Mouse (Mus musculus) mesoderm, embryonic 11.5 days (tissue): Measurements from ENCODE around the gene Traf3ip1.

Experiments
- DNase-seq: peaks from one replicate; pipeline ENCODE4 v3.0.0-alpha.2; 2012; ENCODE audit warnings: low read depth, low spot score

The Traf3ip1 gene

DNA sequence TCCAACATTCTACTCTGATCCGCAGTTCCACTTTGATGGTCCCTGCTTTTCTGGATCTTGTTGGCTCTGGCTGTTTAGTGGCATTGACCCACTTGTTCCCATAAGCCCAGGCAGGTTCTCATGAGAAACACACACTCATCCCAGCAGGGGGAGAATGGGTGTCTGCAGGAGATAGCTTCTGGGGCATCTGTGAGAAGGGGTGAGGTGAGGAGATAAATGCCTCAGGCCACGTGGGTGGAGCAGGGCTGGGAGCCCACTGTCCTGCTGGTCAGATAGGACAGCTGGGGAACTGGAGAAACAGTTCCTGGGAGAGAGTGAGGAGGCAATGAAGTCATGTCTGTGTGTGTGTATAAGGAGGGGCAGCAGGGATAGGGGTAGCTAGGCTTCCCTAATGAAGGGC, 39.0 kb downstream of the Traf3ip1 start:
- no peak for DNase-seq

DNA sequence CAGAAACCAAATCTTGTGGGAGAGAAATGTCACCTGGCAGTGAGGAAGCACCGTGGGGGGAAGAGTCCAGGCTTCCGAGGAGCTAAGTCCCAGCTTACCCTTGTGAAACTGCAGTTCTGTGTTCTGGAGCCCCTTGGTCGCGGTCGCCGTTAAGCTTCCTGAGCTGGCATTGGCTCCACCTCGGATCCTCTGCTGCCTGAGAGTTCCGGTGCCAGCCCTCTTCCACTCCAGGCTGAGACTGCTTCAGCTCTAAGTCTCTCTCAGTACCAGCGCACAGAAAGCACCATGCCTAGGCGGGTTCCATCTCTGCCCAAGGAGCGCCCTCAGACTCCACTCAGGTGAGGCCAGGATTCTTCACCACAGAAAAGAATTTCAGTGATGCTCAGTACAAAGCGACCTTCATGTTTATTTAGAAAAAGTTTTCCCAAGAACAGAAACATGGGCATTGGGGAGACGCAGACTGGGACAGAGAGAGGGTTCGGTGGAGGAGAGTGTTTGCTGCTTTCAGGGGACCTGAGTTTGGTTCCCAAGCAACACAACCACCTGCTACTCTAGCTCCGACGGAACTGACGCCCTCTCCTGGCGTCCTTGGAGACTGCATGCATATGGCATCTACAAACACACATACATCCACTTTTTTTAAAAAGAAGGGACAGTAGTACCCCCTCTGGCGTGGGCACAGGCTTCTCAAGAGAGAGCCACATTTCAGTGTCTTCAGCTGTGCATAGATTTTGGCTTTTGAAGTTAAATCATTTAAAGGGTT, 39.7 kb downstream of the Traf3ip1 start:
- DNase-seq, result peak; percentile 20

DNA sequence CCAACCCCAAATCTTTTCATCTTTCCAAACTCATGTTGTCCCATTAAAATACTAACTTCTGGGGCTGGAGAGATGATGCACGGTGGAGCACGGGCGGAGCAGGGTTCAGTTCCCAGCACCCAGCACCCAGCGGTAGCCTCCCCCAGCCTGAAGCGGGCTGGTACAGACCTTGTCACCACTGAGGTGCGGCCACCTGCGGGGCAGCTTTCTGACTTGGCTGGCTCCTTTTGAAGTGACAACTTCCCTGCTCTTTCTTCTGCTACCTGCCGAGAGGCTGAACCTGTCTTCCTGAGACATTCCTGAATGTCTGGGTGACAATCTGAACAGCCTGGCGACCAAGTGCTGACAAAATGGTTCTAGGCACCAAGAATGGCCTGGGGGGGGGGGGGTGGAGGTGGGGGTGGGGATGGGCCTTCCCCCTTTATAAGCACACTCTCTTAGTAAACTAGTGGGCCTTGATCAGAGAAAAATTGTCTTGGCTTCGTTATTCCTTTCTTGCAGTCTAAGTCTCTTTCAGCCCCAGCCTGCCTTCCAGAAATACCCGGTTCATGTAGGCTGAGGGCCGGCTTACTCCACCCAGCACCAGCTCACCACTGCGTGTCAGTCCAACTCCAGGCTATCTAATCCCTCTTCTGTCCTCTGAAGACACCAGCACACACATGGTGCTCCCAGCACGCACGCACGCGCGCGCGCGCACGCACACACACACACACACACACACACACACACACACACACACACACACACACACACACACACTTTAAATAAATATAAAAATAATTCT, 43.5 kb downstream of the Traf3ip1 start:
- DNase-seq, result no peak

DNA sequence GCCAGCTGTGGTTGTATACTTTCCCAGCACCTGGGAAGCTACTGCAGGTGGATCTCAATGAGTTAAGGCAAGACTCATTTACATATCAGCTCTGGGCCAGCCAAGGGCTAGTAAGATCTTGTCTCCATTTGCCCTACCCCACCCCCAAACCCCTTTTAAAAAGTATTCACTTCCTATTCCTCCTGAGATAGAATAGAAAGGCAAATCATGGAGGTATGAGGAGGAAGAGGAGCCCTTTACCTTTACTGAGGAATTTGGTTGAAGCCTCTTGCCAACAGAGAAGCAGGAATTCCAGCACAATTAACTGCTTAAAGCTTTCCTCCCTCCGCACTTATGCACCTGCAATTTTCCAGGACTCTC, 44.1 kb downstream of the Traf3ip1 start:
- DNase-seq, result no peak

DNA sequence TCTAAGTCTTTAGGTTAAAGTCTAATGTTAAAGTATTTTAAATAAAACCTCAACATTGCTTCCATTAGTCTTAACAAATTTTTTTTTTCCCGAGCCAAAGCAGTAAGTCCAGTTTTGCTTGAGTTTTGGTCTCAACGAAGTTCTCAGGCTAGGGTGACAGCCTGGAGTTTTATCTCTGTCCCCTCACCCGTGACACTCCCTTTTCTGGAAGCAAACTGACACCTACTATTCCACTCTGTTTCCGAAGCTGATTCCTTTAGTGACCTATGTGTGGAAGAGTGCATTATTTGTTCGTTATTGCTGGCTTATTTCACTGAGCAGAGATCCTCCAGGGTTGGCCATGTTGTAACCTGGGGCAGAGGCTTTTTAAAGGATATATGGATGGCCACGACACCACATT, 44.8 kb downstream of the Traf3ip1 start:
- no peak for DNase-seq

DNA sequence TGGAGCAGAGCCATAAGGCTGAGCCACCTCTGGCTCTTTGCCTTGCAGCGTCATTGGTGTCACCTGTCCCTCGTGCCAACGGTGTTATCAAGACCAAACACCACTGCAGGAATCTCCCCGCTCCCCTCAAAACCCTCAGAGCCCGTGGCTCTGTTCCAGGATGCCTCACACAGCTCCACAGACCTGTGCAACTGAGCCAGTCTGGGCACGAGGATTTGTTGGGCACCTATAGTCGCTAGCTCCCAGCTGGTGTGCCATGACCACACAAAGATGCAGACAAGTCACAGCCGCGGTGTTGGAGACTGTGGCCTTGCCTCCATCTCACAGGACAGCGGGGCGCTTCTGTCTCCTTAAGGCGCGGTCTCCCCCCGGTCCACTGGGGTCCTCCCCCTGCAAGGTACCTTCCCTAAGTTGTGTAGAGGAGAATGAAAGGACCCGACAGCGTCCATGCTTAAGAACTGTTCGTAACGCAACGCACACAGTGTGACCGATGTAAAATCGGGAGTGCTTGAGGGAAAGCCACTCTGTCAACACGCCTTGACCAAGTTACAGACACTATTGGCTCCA, 45.3 kb downstream of the Traf3ip1 start:
- DNase-seq, result no peak

DNA sequence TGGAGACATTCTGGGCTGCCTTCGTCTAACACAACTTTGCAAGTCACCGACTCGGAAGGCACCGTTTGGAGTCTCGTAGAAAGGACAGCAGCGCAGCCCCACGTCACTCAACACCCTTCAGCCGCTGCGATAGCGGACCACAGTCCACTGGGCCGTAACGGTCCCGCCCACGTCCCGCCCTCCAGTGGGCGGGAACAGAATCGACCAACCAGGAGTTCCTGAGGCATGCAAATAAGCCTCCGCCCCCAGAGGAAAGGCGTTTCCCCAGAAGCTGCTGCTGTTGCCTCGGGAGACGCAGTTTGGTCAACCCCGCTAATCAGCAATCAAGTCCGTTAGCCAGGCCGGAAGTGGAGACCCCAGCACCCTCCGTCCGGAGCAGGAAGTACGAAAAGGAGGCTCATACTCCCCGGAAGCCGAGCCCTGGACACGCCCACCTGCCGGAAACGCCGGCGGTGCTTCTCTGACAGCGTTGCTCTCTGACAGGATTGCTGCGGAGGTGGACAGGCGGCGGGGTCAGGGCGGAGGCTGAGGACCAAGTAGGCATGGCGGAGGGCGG, 45.9 kb downstream of the Traf3ip1 start, which contains the start of gene Asb1:
Gene Asb1 (plus strand): TSS at position 274 of the 556 bp plus-strand sequence.
- peak; percentile 98 for DNase-seq

DNA sequence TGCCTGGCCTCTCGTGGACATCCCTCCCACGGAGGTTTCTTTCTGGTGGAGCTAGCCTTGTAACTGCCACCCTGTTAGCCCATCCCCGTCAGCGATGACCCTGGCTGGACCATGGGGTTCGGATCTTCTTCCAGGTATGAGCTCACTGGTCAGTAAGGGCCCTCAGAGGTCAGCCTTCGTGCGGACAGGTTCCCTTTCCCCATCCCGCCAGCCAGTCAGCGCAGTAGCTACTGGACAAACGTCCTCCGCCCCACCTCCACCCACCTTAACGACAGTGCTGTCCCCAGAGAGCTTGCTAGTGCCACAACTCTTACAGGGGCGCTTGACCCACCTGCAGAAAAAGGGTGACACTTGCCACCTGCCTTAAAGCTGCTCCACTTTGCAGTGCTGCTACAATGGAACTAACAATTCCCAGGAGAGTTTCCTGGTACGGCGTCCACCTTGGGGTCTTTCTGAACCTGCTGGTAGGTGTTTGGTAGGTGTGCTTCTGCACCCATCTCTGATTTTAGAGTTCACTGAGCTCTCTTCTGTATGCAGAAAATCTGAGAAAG, 46.7 kb downstream of the Traf3ip1 start:
- DNase-seq, result no peak

DNA sequence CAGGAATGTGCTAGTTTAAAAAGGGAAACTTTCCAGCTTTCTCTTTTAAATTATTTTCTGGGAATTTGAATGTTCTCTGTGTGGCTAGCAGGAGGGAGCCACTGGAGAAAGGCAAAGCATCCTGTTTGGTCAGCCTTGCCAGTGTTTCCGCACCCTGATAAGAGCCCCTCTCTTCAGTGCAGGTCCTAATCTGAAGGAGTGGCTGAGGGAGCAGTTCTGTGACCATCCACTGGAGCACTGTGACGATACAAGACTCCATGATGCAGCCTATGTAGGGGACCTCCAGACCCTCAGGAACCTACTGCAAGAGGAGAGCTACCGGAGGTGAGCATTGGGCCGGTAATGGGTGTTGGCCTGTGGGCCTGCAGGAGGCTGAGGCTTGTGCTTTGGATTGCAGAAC, 49.5 kb downstream of the Traf3ip1 start:
- no peak for DNase-seq

DNA sequence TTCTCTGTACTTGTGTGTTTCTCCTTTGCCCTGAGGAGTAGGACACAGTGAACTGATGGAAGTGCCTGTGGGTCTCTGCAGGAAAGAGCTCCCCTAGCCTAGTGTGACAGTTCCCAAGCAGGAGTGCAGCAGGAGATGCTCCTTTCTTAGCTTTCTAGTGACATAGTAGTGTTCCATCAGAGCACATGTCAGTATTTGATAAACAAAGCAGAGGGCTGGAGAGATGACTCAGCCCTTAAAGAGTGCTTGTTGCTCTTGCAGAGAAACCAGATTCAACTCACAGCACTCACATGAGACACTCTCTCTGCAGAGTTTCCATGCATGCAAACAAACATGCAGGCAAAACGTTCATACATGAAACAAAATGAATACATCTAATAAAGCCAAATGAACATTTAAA, 50.8 kb downstream of the Traf3ip1 start:
- no peak for DNase-seq

DNA sequence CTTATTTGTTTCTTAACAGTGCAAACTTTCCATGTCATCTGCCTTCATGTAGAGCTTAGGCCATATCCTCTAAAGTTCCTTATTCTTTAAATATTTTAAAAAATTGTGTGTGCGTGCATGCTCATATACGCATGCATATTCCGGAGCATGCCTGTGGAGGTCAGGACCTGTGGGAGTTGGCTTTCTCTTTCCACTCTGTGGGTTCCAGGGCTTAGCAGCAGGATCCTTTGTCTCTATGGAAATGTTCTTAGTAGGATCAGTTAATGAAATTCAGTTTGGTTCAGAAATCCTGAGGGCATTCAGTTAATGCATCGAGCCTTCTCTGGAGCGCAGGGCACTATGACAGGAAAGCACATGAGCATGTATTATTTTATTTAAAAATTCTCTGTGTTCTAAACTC, 53.1 kb downstream of the Traf3ip1 start:
- peak; percentile 20 for DNase-seq

DNA sequence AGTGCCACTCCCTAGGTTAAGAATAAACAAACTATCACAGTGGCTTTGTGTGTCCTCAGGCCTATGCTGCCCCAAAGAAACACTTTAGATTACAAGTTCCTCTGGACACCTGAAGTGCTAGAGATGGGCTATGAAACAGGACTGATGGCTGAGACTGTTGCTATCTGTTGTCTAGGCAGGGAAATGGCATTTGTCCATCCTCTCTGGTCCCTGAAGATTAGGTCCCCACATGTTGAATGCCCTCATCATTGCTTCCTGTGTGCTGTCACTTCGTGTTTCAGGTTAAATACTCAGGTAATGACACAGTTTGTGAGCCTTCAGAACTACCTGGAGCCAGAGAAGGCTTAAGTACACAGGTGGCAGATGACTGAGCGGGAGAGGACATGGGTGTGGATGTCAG, 54.6 kb downstream of the Traf3ip1 start:
- no peak for DNase-seq

DNA sequence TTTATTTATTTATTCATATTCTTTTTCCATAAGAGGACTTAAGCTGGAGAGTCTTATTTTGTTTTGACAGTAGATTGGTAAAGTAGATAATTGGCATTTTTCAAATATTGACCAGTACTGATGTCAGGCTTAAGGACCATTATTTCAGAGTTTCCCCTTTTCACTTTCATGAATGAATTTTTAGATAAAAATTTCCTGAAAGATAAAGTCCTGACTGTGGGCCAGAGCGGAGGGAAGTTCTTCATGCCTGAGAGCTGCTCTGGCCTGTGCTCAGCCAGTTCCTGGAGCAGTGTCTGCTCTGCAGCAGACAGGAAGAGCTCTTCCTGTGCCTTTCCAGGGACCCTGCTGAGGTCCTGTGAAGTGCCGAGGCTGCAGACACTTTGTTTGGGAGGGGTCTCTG, 62.7 kb downstream of the Traf3ip1 start:
- DNase-seq, result no peak

DNA sequence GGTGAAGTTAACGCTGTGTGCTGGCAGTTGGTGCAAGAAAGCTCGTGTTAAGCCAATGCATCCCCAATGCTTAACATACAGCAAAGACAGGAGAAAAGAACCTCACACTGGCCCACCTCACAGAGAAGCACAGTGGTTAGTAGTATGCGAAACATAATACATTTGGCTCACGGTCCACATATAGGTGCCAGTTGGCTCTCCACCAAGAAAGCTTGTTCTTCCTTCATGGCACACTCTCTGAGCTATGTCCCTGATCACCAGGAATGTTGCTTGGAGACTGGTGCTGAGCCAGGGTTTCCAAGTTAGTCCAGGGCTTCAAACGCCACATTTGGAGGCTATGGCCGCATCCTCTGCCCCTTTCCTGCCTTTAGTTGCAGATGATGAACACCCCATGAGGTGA, 66.8 kb downstream of the Traf3ip1 start:
- DNase-seq, result no peak

DNA sequence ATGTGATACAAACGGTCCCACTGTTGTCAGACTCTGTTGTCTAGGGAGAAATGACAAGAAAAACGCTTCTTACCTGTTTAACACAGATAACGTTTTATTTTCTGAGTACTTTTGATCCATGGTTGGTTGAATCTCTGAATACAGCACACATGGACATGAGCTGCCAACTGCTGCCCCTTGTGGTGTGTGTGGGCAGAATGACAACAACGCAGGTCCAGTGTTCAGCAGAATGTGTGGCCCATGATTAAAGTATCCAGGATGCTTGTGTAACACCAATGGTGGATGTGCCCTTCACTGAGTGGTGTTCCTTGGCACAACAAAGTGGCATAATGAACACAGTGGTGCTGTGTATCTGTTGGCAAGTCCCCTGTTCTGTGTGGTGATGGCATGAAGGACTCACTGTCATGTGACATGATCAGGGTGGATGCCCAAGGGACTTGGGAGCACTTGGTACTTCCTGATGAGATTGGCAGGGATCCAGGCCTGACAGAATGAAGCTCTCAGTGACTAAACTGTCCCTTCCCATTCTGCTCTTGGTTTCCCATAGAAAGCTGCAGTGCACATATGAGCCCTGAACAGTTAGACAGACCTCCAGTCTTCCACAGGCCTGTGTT, 68.6 kb downstream of the Traf3ip1 start:
- no peak for DNase-seq

DNA sequence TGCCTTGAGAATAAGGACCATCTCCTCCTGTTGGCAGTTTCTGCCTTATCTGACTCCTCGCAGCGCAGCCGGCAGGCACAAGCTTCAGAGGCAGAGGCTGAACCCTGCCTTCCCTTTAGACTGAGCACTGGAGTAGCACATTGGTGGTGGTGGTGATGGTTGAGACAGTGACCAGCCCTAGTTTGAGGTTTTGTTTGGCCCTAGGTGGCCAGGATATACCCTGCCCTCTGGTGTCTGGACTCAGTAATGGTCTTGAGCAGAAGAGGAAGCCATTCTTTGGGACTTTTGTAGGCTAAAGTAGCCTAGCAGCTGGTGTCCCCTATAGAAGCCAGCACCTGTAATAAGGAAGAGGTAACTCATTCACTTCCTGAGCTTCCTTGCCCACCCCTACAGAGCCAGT, 69.6 kb downstream of the Traf3ip1 start:
- no peak for DNase-seq

DNA sequence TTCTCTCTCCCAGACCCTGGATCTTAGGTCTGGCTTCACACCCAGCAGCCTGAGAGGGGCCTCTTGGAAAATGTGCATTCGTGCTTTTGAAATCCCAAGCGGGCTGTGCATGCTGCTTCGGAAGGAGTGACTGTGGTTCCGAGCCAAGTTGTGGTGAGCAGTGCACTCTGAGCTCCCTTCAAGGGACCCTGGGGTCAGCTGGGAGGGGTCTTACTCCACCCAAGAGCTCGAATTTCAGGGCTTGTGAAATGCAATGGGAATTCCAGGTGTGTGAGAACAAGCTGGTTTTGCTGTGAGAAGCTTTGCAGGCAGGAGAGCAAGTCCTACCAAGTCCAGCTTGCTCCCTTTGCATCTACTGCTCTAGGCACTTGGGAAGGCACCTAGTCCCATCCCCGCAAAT, 70.2 kb downstream of the Traf3ip1 start:
- DNase-seq, result no peak

DNA sequence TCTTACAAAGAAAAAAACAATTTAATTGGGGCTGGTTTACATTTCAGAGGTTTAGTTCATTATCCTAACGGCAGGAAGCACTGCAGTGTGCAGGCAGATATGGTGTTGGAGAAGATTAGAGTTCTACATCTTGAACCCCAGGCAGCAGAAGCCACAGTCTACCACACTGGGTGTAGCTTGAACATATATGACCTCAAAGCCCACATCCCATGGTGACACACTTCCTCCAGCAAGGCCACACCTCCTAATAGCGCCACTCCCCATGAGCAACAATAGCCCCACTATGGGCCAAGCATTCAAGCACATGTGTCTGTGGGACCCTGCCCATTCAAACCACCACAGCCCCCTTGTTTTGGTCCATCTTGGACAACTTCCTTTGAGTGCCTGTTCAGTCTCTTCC, 72.8 kb downstream of the Traf3ip1 start:
- DNase-seq, result no peak

DNA sequence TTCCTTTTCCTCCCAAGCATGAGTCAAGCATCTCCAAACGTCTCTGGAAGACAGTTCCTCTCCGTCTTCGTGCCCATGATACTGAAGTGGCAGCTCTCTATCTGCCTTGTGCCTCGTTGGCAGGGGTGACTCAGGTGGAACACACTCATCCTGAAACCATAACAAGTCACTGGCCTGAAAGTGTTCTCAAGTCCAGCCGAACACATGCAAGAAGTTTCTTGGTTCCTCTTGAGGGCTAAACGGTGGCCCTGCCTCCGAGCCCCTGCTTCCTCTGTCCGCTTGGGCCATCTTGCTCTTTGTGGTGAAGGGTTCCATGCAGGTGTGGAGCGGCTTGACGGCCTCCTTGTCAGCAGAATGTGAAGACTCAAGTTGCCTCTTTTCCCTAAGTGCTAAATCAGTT, 78.0 kb downstream of the Traf3ip1 start:
- no peak for DNase-seq

DNA sequence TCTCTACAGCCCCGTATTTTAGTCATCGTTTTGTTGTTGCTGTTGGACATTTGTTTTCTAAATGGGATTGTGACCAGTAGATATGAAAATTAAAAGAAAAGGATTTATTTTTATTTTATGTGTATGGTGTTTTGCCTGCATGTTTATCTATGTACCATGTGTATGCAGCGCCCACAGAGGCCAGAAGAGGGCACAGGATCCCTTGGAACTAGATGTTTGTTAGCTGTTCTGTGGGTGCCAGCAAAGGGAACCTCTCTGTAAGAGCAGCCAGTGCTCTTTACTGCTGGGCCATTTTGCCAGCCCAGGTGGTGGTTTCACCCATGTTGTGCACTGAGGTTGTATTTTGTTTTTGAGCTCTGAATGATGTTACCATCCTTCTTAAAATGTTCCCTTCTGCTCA, 79.8 kb downstream of the Traf3ip1 start:
- DNase-seq, result peak; percentile 30

DNA sequence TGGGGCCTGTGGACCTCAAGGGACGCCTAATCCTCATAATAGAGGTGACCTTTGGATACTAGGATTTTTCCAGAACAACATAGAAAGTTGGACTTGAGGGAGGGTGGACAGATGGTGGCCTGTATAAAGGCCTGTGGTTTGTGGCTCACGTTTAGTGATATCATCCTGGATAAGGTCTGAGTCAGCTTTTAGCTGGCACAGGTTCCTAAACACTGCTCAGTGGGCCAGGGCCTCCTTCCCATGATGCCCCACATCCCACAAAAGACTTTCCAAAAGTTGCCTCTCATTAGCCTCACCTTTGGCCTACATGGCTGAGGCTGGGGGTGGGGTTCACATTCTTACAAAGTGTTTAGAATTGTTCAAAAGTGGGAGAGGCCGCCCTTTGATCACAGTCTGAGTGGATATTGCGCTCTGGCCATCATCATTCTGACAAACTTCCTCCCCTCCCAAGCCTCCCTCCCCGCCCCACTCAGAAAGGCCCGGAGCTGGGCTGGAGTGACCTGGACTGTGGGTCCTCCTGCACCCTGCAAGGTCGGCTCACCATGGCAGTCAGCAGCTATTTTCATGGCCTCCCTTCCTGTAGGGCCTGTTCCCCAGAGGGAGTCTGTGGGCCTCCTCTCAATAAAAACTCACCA, 83.6 kb downstream of the Traf3ip1 start:
- DNase-seq, result no peak
